In genomic region chr11:107511954-107512353, GRCm38 (mm10) we compare ENCODE assay signal across 8 mouse cellular contexts. TPM values are rescaled to one million over a fixed set of nuclear protein-coding genes. Genes with fewer than 3 reads are reported as not detected.
DNase-seq lines count a peak whose midpoint lies in the region; TF ChIP-seq lines count a peak whose summit lies in the region.
"Not testable (repeated sequence)": the region's sequence is repeated elsewhere in the genome, so short reads cannot be mapped to it uniquely, and the experiment has no call there.

No protein-coding gene starts in this region.

- not testable (repeated sequence) for TF ChIP-seq POLR2A in cortical plate, adult 2 months (IDR thresholded peaks at IDR 0.05; ENCODE audit: extremely low read depth, insufficient read depth, low read length); kidney, adult 2 months (IDR thresholded peaks at IDR 0.05; ENCODE audit: low read depth, low read length); myocyte (IDR thresholded peaks at IDR 0.05; ENCODE audit: insufficient read length, low read depth)

- H3K79me3 ChIP-seq in C2C12 (ENCODE audit: low read depth) = not testable (repeated sequence)

- H3K4me2 ChIP-seq in myocyte (ENCODE audit: low read depth) = not testable (repeated sequence)

- H3ac ChIP-seq in C2C12 (ENCODE audit: control insufficient read depth, insufficient read length, low read depth); myocyte (ENCODE audit: control insufficient read depth, insufficient read length): not testable (repeated sequence)

- H3K4me3 ChIP-seq in C2C12 (ENCODE audit: insufficient read depth, poor library complexity, severe bottlenecking); cortical plate, adult 2 months (ENCODE audit: insufficient read depth, low read length); kidney, adult 2 months (ENCODE audit: insufficient read depth, low read depth, low read length); limb, embryonic 10.5 days; myocyte: not testable (repeated sequence)

- not testable (repeated sequence) for H3K9me3 ChIP-seq in limb, embryonic 10.5 days (replicated peaks)

- not testable (repeated sequence) for H3K79me2 ChIP-seq in C2C12 (ENCODE audit: control insufficient read depth, insufficient read depth); myocyte (ENCODE audit: control insufficient read depth, insufficient read depth)

- WGBS in kidney, adult 2 months = 45% methylated on average over 5 of the region's 5 CpGs
- 50% methylated on average over 5 of the region's 5 CpGs for WGBS in limb, embryonic 10.5 days

- not testable (repeated sequence) for H3K27me3 ChIP-seq in C2C12 (ENCODE audit: control insufficient read depth, insufficient read depth, insufficient read length); kidney, adult 2 months (replicated peaks; ENCODE audit: control insufficient read depth, insufficient read depth, low read length); limb, embryonic 10.5 days (ENCODE audit: low read depth, poor library complexity, severe bottlenecking); myocyte (ENCODE audit: control insufficient read depth, insufficient read depth, insufficient read length)

- H3K36me3 ChIP-seq in C2C12 (ENCODE audit: control insufficient read depth, insufficient read depth); kidney, adult 2 months (ENCODE audit: control insufficient read depth, insufficient read depth, low read length); limb, embryonic 10.5 days; myocyte (ENCODE audit: control insufficient read depth, insufficient read depth): not testable (repeated sequence)

- TF ChIP-seq CTCF in C2C12 (IDR thresholded peaks at IDR 0.05; ENCODE audit: control insufficient read depth, insufficient read depth, insufficient read length) = peak; percentile 34
- peak; percentile 82 for TF ChIP-seq CTCF in cortical plate, adult 2 months (IDR thresholded peaks at IDR 0.05; ENCODE audit: extremely low read depth, insufficient read depth, low read length)
- TF ChIP-seq CTCF in kidney, adult 2 months (conservative IDR thresholded peaks at IDR 0.05; ENCODE audit: insufficient read depth, insufficient read length, low read depth, low read length) = peak; percentile 85

- H3K27ac ChIP-seq in cortical plate, adult 2 months (ENCODE audit: insufficient read depth, low read length); kidney, adult 2 months (ENCODE audit: insufficient read depth, low read depth, low read length); limb, embryonic 10.5 days: not testable (repeated sequence)

- DNase-seq in adrenal gland, postnatal 10 days = peak; percentile 79
- DNase-seq in gastrocnemius, postnatal 4 days (ENCODE audit: low spot score in 2 of 2) = peak; percentile 33 to 48
- peak; percentile 67 for DNase-seq in kidney, adult 2 months
- DNase-seq in limb, embryonic 10.5 days (ENCODE audit: low spot score) = peak; percentile 77
- DNase-seq in spleen, postnatal 4 days (ENCODE audit: low spot score in 2 of 2) = peak; percentile 53 to 84

- H3K4me1 ChIP-seq in cortical plate, adult 2 months (ENCODE audit: control insufficient read depth, insufficient read depth, low read length); kidney, adult 2 months (ENCODE audit: control insufficient read depth, insufficient read depth, low read length): not testable (repeated sequence)
- peaks cover 19% of the 10 kb centered on the region for H3K4me1 ChIP-seq in limb, embryonic 10.5 days

TF ChIP-seq in C2C12, 6 proteins besides CTCF, POLR2A, EP300 and RAD21:
- TF ChIP-seq USF1 (IDR thresholded peaks at IDR 0.05; ENCODE audit: low read depth) (peak; percentile 33), MAX (IDR thresholded peaks at IDR 0.05) (peak; percentile 50)

TF ChIP-seq in myocyte, 11 proteins besides CTCF, POLR2A, EP300 and RAD21:
- TF ChIP-seq USF1 (IDR thresholded peaks at IDR 0.05; ENCODE audit: low read depth) = peak; percentile 46

RNA-seq across cellular contexts. Expression of gene Psmd12, which starts 32.7 kb away (rescaled TPM):
- 77.0 TPM for polyA plus RNA-seq in C2C12 (2012; fragmentation: generic; extraction: Trizol)
- total RNA-seq in adrenal gland, postnatal 10 days (2021) = 10 to 100 TPM; 78.7 to 84.8 TPM
- polyA plus RNA-seq in cortical plate, adult 2 months (2012; rRNA removed) = 56.7 and 57.3 TPM in 2 replicates
- 100 to 1,000 TPM in 1 of 2 experiments, 10 to 100 TPM in 1; 83.7 to 107 TPM for total RNA-seq in gastrocnemius, postnatal 4 days (2021)
- polyA plus RNA-seq in kidney, adult 2 months (2012; rRNA removed) = 15.1 and 19.9 TPM in 2 replicates
- 229 and 240 TPM in 2 replicates for polyA plus RNA-seq in limb, embryonic 10.5 days (2016; fragmentation: Nextera tagmentation; extraction: Ambion mirVana)
- polyA plus RNA-seq in myocyte (2012; fragmentation: generic; extraction: Trizol) = 66.3 TPM

RNA-seq across cellular contexts. Expression of gene Helz, which starts 35.8 kb away (rescaled TPM):
- polyA plus RNA-seq in C2C12 (2012; fragmentation: generic; extraction: Trizol) (6.8 TPM), myocyte (2012; fragmentation: generic; extraction: Trizol) (5.8 TPM)
- total RNA-seq in adrenal gland, postnatal 10 days (2021) = 10 to 100 TPM; 25.0 to 33.7 TPM
- 17.1 TPM in 2 replicates for polyA plus RNA-seq in cortical plate, adult 2 months (2012; rRNA removed)
- 10 to 100 TPM; 26.1 to 28.8 TPM for total RNA-seq in gastrocnemius, postnatal 4 days (2021)
- polyA plus RNA-seq in kidney, adult 2 months (2012; rRNA removed) = 16.3 and 18.8 TPM in 2 replicates
- 23.7 and 24.8 TPM in 2 replicates for polyA plus RNA-seq in limb, embryonic 10.5 days (2016; fragmentation: Nextera tagmentation; extraction: Ambion mirVana)

RNA-seq across cellular contexts. Expression of gene Pitpnc1, which starts 41.5 kb away (rescaled TPM):
- 0.25 TPM for polyA plus RNA-seq in C2C12 (2012; fragmentation: generic; extraction: Trizol)
- 10 to 100 TPM; 28.3 to 40.3 TPM for total RNA-seq in adrenal gland, postnatal 10 days (2021)
- 34.7 and 35.6 TPM in 2 replicates for polyA plus RNA-seq in cortical plate, adult 2 months (2012; rRNA removed)
- 10 to 100 TPM; 53.0 to 58.2 TPM for total RNA-seq in gastrocnemius, postnatal 4 days (2021)
- 15.0 and 18.5 TPM in 2 replicates for polyA plus RNA-seq in kidney, adult 2 months (2012; rRNA removed)
- 31.6 and 37.1 TPM in 2 replicates for polyA plus RNA-seq in limb, embryonic 10.5 days (2016; fragmentation: Nextera tagmentation; extraction: Ambion mirVana)
- 0.74 TPM for polyA plus RNA-seq in myocyte (2012; fragmentation: generic; extraction: Trizol)

Comparison
In these comparisons a context has a peak if more than half of its experiments do, and no peak if none do; other contexts are left out.
1. CTCF ChIP-seq: peak in every context shown above with its lines; median percentile 85 in kidney, adult 2 months; 82 in cortical plate, adult 2 months; 34 in C2C12.